Mouse (Mus musculus): ENCODE results near the gene Mgat4a. TPM values are rescaled to one million over a fixed set of nuclear protein-coding genes. Genes with fewer than 3 reads are reported as not detected.

Gene Mgat4a
- polyA plus RNA-seq, 1 experiment from 2014 or later = 9.3 TPM

GRCm38 (mm10) chr1:37566344-37566743 lies 25.5 kb upstream of the Mgat4a start:
- Histone ChIP-seq H3K4me1 (replicated peaks; ENCODE audit: control insufficient read depth, insufficient read depth, low read length) (no peaks in the 10 kb centered on the region), H3K4me3 (replicated peaks; ENCODE audit: low read length) (no peak overlapping the region), H3K27ac (ENCODE audit: low read length) (no peak overlapping the region), H3K27me3 (replicated peaks; ENCODE audit: control insufficient read depth, insufficient read depth, low read length) (no peaks in the 10 kb centered on the region; the same call in 1 of the 2 replicates), H3K36me3 (ENCODE audit: control insufficient read depth, insufficient read depth) (no peaks in the 10 kb centered on the region), H3K9me3 (ENCODE audit: control insufficient read depth, low read length) (no peaks in the 10 kb centered on the region), H3K4me2 (ENCODE audit: low read length) (no peak overlapping the region), H3K9ac (replicated peaks; ENCODE audit: low read depth, low read length) (no peak overlapping the region)
- 85% methylated on average over 2 of the region's 2 CpGs for WGBS
- no peak for ATAC-seq

GRCm38 (mm10) chr1:37565396-37565795 lies 24.6 kb upstream of the Mgat4a start:
- no peak overlapping the region for H3K27ac ChIP-seq (ENCODE audit: low read length)

GRCm38 (mm10) chr1:37561955-37562354 lies 21.1 kb upstream of the Mgat4a start:
- no peaks in the 10 kb centered on the region for H3K27me3 ChIP-seq (replicated peaks; ENCODE audit: control insufficient read depth, insufficient read depth, low read length)
- WGBS = 93% methylated on average over 3 of the region's 3 CpGs
- no peak overlapping the region for H3K9ac ChIP-seq (replicated peaks; ENCODE audit: low read depth, low read length)
- H3K4me2 ChIP-seq (ENCODE audit: low read length) = no peak overlapping the region
- H3K4me3 ChIP-seq (replicated peaks; ENCODE audit: low read length) = no peak overlapping the region
- no peaks in the 10 kb centered on the region for H3K36me3 ChIP-seq (ENCODE audit: control insufficient read depth, insufficient read depth)
- H3K27ac ChIP-seq (ENCODE audit: low read length) = no peak overlapping the region
- ATAC-seq = no peak
- no peaks in the 10 kb centered on the region for H3K4me1 ChIP-seq (replicated peaks; ENCODE audit: control insufficient read depth, insufficient read depth, low read length)
- no peaks in the 10 kb centered on the region for H3K9me3 ChIP-seq (ENCODE audit: control insufficient read depth, low read length)

More at GRCm38 (mm10) chr1:37565396-37565795, 24.6 kb upstream of the Mgat4a start:
- ATAC-seq = no peak
- Histone ChIP-seq H3K27me3 (replicated peaks; ENCODE audit: control insufficient read depth, insufficient read depth, low read length) (no peaks in the 10 kb centered on the region; the same call in 1 of the 2 replicates), H3K4me2 (ENCODE audit: low read length) (no peak overlapping the region), H3K9me3 (ENCODE audit: control insufficient read depth, low read length) (no peaks in the 10 kb centered on the region), H3K9ac (replicated peaks; ENCODE audit: low read depth, low read length) (no peak overlapping the region), H3K36me3 (ENCODE audit: control insufficient read depth, insufficient read depth) (no peaks in the 10 kb centered on the region), H3K4me3 (replicated peaks; ENCODE audit: low read length) (no peak overlapping the region), H3K4me1 (replicated peaks; ENCODE audit: control insufficient read depth, insufficient read depth, low read length) (no peaks in the 10 kb centered on the region)
- 27% methylated on average over 6 of the region's 6 CpGs for WGBS

GRCm38 (mm10) chr1:37560356-37560755 lies 19.5 kb upstream of the Mgat4a start:
- Histone ChIP-seq H3K9me3 (ENCODE audit: control insufficient read depth, low read length) (no peaks in the 10 kb centered on the region), H3K4me1 (replicated peaks; ENCODE audit: control insufficient read depth, insufficient read depth, low read length) (no peaks in the 10 kb centered on the region), H3K9ac (replicated peaks; ENCODE audit: low read depth, low read length) (no peak overlapping the region), H3K27ac (ENCODE audit: low read length) (no peak overlapping the region), H3K27me3 (replicated peaks; ENCODE audit: control insufficient read depth, insufficient read depth, low read length) (no peaks in the 10 kb centered on the region), H3K4me2 (ENCODE audit: low read length) (no peak overlapping the region), H3K36me3 (ENCODE audit: control insufficient read depth, insufficient read depth) (no peaks in the 10 kb centered on the region), H3K4me3 (replicated peaks; ENCODE audit: low read length) (no peak overlapping the region)
- ATAC-seq = no peak
- 66% methylated on average over 4 of the region's 4 CpGs for WGBS

GRCm38 (mm10) chr1:37551986-37552385 lies 11.2 kb upstream of the Mgat4a start:
- WGBS = 85% methylated on average over 7 of the region's 7 CpGs
- H3K4me3 ChIP-seq (replicated peaks; ENCODE audit: low read length) = no peak overlapping the region
- no peaks in the 10 kb centered on the region for H3K36me3 ChIP-seq (ENCODE audit: control insufficient read depth, insufficient read depth)
- no peak overlapping the region for H3K4me2 ChIP-seq (ENCODE audit: low read length)
- H3K27me3 ChIP-seq (replicated peaks; ENCODE audit: control insufficient read depth, insufficient read depth, low read length) = no peaks in the 10 kb centered on the region
- no peaks in the 10 kb centered on the region for H3K4me1 ChIP-seq (replicated peaks; ENCODE audit: control insufficient read depth, insufficient read depth, low read length)
- ATAC-seq = no peak
- no peak overlapping the region for H3K9ac ChIP-seq (replicated peaks; ENCODE audit: low read depth, low read length)
- no peaks in the 10 kb centered on the region for H3K9me3 ChIP-seq (ENCODE audit: control insufficient read depth, low read length)
- no peak overlapping the region for H3K27ac ChIP-seq (ENCODE audit: low read length)

- Histone ChIP-seq H3K4me1 (replicated peaks; ENCODE audit: control insufficient read depth, insufficient read depth, low read length) (no peaks in the 10 kb centered on the region), H3K27ac (ENCODE audit: low read length) (no peak overlapping the region), H3K9me3 (ENCODE audit: control insufficient read depth, low read length) (no peaks in the 10 kb centered on the region), H3K4me3 (replicated peaks; ENCODE audit: low read length) (no peak overlapping the region), H3K36me3 (ENCODE audit: control insufficient read depth, insufficient read depth) (no peaks in the 10 kb centered on the region), H3K27me3 (replicated peaks; ENCODE audit: control insufficient read depth, insufficient read depth, low read length) (no peaks in the 10 kb centered on the region), H3K9ac (replicated peaks; ENCODE audit: low read depth, low read length) (no peak overlapping the region), H3K4me2 (ENCODE audit: low read length) (no peak overlapping the region)
- 85% methylated on average over 8 of the region's 8 CpGs for WGBS
- no peak for ATAC-seq
Measured at GRCm38 (mm10) chr1:37549501-37549900, 8.7 kb upstream of the Mgat4a start.

- H3K4me3 ChIP-seq (replicated peaks; ENCODE audit: low read length) = no peak overlapping the region
- peaks cover under 1% of the 10 kb centered on the region for H3K4me1 ChIP-seq (replicated peaks; ENCODE audit: control insufficient read depth, insufficient read depth, low read length)
- no peak overlapping the region for H3K4me2 ChIP-seq (ENCODE audit: low read length)
- no peak overlapping the region for H3K9ac ChIP-seq (replicated peaks; ENCODE audit: low read depth, low read length)
- H3K36me3 ChIP-seq (ENCODE audit: control insufficient read depth, insufficient read depth) = no peaks in the 10 kb centered on the region
- H3K9me3 ChIP-seq (ENCODE audit: control insufficient read depth, low read length) = no peaks in the 10 kb centered on the region
- ATAC-seq = no peak
- peaks cover 8% of the 10 kb centered on the region; the same call in 1 of the 2 replicates for H3K27me3 ChIP-seq (replicated peaks; ENCODE audit: control insufficient read depth, insufficient read depth, low read length)
- H3K27ac ChIP-seq (ENCODE audit: low read length) = no peak overlapping the region
- whole genome bisulfite sequencing = 75% methylated on average over 11 of the region's 11 CpGs
Measured at GRCm38 (mm10) chr1:37546398-37547051, 5.7 kb upstream of the Mgat4a start.

- Histone ChIP-seq H3K36me3 (ENCODE audit: control insufficient read depth, insufficient read depth) (no peaks in the 10 kb centered on the region), H3K9ac (replicated peaks; ENCODE audit: low read depth, low read length) (no peak overlapping the region), H3K27ac (ENCODE audit: low read length) (no peak overlapping the region), H3K9me3 (ENCODE audit: control insufficient read depth, low read length) (no peaks in the 10 kb centered on the region), H3K4me3 (replicated peaks; ENCODE audit: low read length) (no peak overlapping the region), H3K4me2 (ENCODE audit: low read length) (no peak overlapping the region), H3K4me1 (replicated peaks; ENCODE audit: control insufficient read depth, insufficient read depth, low read length) (peaks cover 8% of the 10 kb centered on the region), H3K27me3 (replicated peaks; ENCODE audit: control insufficient read depth, insufficient read depth, low read length) (peaks cover 8% of the 10 kb centered on the region; the same call in 1 of the 2 replicates)
- 48% methylated on average over 9 of the region's 9 CpGs for WGBS
- no peak for ATAC-seq
Measured at GRCm38 (mm10) chr1:37544251-37544650, 3.4 kb upstream of the Mgat4a start.

GRCm38 (mm10) chr1:37543057-37543456 lies 2.2 kb upstream of the Mgat4a start:
- no peak for ATAC-seq
- Histone ChIP-seq H3K36me3 (ENCODE audit: control insufficient read depth, insufficient read depth) (no peaks in the 10 kb centered on the region), H3K27ac (ENCODE audit: low read length) (no peak overlapping the region), H3K27me3 (replicated peaks; ENCODE audit: control insufficient read depth, insufficient read depth, low read length) (peaks cover 8% of the 10 kb centered on the region; the same call in 1 of the 2 replicates), H3K9ac (replicated peaks; ENCODE audit: low read depth, low read length) (no peak overlapping the region), H3K9me3 (ENCODE audit: control insufficient read depth, low read length) (no peaks in the 10 kb centered on the region), H3K4me1 (replicated peaks; ENCODE audit: control insufficient read depth, insufficient read depth, low read length) (peaks cover 8% of the 10 kb centered on the region), H3K4me3 (replicated peaks; ENCODE audit: low read length) (no peak overlapping the region), H3K4me2 (ENCODE audit: low read length) (no peak overlapping the region)
- WGBS = 29% methylated on average over 1 of the region's 1 CpGs
